ENCODE assay signal across 16 mouse cellular contexts in the genomic region with DNA sequence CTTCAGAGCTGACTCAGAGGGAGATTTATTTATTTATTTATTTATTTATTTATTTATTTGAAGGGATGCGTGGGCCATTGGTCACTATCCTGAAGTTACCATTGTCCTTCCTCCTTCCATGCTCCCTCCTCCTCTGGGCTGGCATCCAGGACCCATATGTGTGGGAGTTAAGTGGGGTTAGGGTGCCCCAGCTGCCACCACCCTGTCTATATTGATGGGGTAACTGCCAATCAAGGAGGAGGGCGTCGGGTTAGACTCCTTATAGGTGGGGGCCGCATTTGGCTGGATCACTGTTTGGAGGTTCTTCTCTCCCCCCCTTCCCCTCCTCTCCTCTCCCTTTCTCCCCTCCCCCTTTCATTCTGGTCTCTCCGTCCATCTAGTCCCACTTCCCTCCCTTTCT. TPM values are rescaled to one million over a fixed set of nuclear protein-coding genes. Genes with fewer than 3 reads are reported as not detected.
DNase-seq lines count a peak whose midpoint lies in the region; ATAC-seq and TF ChIP-seq lines count a peak whose summit lies in the region.
"Had no signal": no experiment of that assay in that cellular context is flagged by ENCODE, and none has a peak within 500 bp of the region (broad histone marks: within the 10 kb centered on the region; RNA-seq: fewer than 3 reads in every experiment).

No protein-coding gene starts in this region.

- H3K27ac ChIP-seq in forebrain, embryonic 13.5 days = no peak overlapping the region
- H3K27ac ChIP-seq in forebrain, postnatal 0 days (ENCODE audit: low read depth, low read length) = no peak overlapping the region
- peak overlapping the region; percentile 91 for H3K27ac ChIP-seq in hindbrain, embryonic 12.5 days
- peak overlapping the region; percentile 84 for H3K27ac ChIP-seq in midbrain, embryonic 15.5 days
- H3K27ac ChIP-seq in gastrocnemius, adult 2 months = no peak overlapping the region
- H3K27ac ChIP-seq: heart, embryonic 15.5 days; liver, embryonic 15.5 days had no signal

- 3% methylated on average over 5 of the region's 5 CpGs for WGBS in forebrain, embryonic 13.5 days
- 1% methylated on average over 5 of the region's 5 CpGs for WGBS in forebrain, postnatal 0 days
- WGBS in hindbrain, embryonic 12.5 days = 3% methylated on average over 5 of the region's 5 CpGs
- 0% methylated on average over 5 of the region's 5 CpGs for WGBS in midbrain, embryonic 15.5 days

- no peak overlapping the region for H3K4me3 ChIP-seq in forebrain, embryonic 13.5 days
- H3K4me3 ChIP-seq in forebrain, postnatal 0 days (ENCODE audit: low read depth, low read length) = no peak overlapping the region
- H3K4me3 ChIP-seq in hindbrain, embryonic 12.5 days = peak overlapping the region; percentile 51; the same call in 1 of the 2 replicates
- peak overlapping the region; percentile 45 for H3K4me3 ChIP-seq in midbrain, embryonic 15.5 days
- no peak overlapping the region for H3K4me3 ChIP-seq in gastrocnemius, adult 2 months
- H3K4me3 ChIP-seq: liver, embryonic 15.5 days had no signal

- TF ChIP-seq POLR2A in brain, embryonic 14.5 days (IDR thresholded peaks at IDR 0.05; ENCODE audit: borderline replicate concordance, extremely low read depth, insufficient read depth, insufficient read length, poor library complexity, severe bottlenecking) = no peak

- H3K27me3 ChIP-seq in forebrain, embryonic 13.5 days = peaks cover 95% of the 10 kb centered on the region
- H3K27me3 ChIP-seq in forebrain, postnatal 0 days (ENCODE audit: insufficient read depth, low read length) = peaks cover 87% of the 10 kb centered on the region
- H3K27me3 ChIP-seq in hindbrain, embryonic 12.5 days = peaks cover 85% of the 10 kb centered on the region
- H3K27me3 ChIP-seq in midbrain, embryonic 15.5 days (replicated peaks) = peaks cover 53% of the 10 kb centered on the region

- H3K4me2 ChIP-seq in forebrain, embryonic 13.5 days = peak overlapping the region; percentile 50; the same call in 1 of the 2 replicates
- H3K4me2 ChIP-seq in forebrain, postnatal 0 days (ENCODE audit: low read depth) = no peak overlapping the region
- H3K4me2 ChIP-seq in hindbrain, embryonic 12.5 days (replicated peaks) = peak overlapping the region; percentile 60
- peak overlapping the region; percentile 44 for H3K4me2 ChIP-seq in midbrain, embryonic 15.5 days
- H3K4me2 ChIP-seq: heart, embryonic 15.5 days; liver, embryonic 15.5 days had no signal

- peaks cover 65% of the 10 kb centered on the region for H3K4me1 ChIP-seq in forebrain, embryonic 13.5 days
- no peaks in the 10 kb centered on the region for H3K4me1 ChIP-seq in forebrain, postnatal 0 days (ENCODE audit: insufficient read depth)
- H3K4me1 ChIP-seq in hindbrain, embryonic 12.5 days = peaks cover 37% of the 10 kb centered on the region
- H3K4me1 ChIP-seq in midbrain, embryonic 15.5 days = peaks cover 36% of the 10 kb centered on the region
- H3K4me1 ChIP-seq: liver, embryonic 15.5 days had no signal

- intact Hi-C loops in gastrocnemius, adult 2 months (cut with DNase I) = no loop called here

- no peak for ATAC-seq in forebrain, embryonic 13.5 days
- no peak for ATAC-seq in forebrain, postnatal 0 days
- ATAC-seq in hindbrain, embryonic 12.5 days (ENCODE audit: low FRiP score) = no peak
- no peak for ATAC-seq in midbrain, embryonic 15.5 days (replicated peaks)

- no peaks in the 10 kb centered on the region for H3K9me3 ChIP-seq in forebrain, embryonic 13.5 days (replicated peaks)
- H3K9me3 ChIP-seq in forebrain, postnatal 0 days (ENCODE audit: low read length) = no peaks in the 10 kb centered on the region
- no peaks in the 10 kb centered on the region for H3K9me3 ChIP-seq in hindbrain, embryonic 12.5 days (replicated peaks)
- H3K9me3 ChIP-seq in midbrain, embryonic 15.5 days = no peaks in the 10 kb centered on the region
- H3K9me3 ChIP-seq: heart, embryonic 15.5 days; liver, embryonic 15.5 days had no signal

- no peak for DNase-seq in forebrain, postnatal 0 days
- DNase-seq in brain, embryonic 14.5 days (ENCODE audit: low read depth) = peak; percentile 39
- DNase-seq in gastrocnemius, adult 2 months = no peak
- no peak for DNase-seq in adrenal gland, adult (ENCODE audit: inconsistent age in 2 of 2, low spot score in 1 of 2)
- DNase-seq in left cerebral cortex, adult 8-10 months (ENCODE audit: low spot score in 2 of 2) = no peak
- DNase-seq: B cell, adult 2 months; thymus, adult 18-20 months had no signal

- H3K9ac ChIP-seq in forebrain, embryonic 13.5 days = no peak overlapping the region
- H3K9ac ChIP-seq in forebrain, postnatal 0 days = no peak overlapping the region
- H3K9ac ChIP-seq in hindbrain, embryonic 12.5 days = 0 out of 2 replicates have a peak overlapping the region, but pooled peaks have one; percentile 47
- H3K9ac ChIP-seq in midbrain, embryonic 15.5 days = no peak overlapping the region
- H3K9ac ChIP-seq: heart, embryonic 15.5 days; liver, embryonic 15.5 days had no signal

- H3K36me3 ChIP-seq in forebrain, embryonic 13.5 days (ENCODE audit: poor library complexity, severe bottlenecking) = no peaks in the 10 kb centered on the region
- H3K36me3 ChIP-seq in forebrain, postnatal 0 days (ENCODE audit: insufficient read depth) = no peaks in the 10 kb centered on the region
- no peaks in the 10 kb centered on the region for H3K36me3 ChIP-seq in hindbrain, embryonic 12.5 days
- no peaks in the 10 kb centered on the region for H3K36me3 ChIP-seq in midbrain, embryonic 15.5 days (replicated peaks)
- H3K36me3 ChIP-seq: heart, embryonic 15.5 days; liver, embryonic 15.5 days had no signal

- no peak for TF ChIP-seq CTCF in forebrain, postnatal 0 days (IDR thresholded peaks at IDR 0.05; ENCODE audit: low read depth)
- TF ChIP-seq CTCF in brain, embryonic 14.5 days (IDR thresholded peaks at IDR 0.05; ENCODE audit: borderline replicate concordance, extremely low read depth, insufficient read depth, insufficient read length) = no peak
- no peak for TF ChIP-seq CTCF in gastrocnemius, adult 2 months (IDR thresholded peaks at IDR 0.05)

RNA-seq across cellular contexts. Expression of a gene that starts 0.7 kb away (rescaled TPM):
- 8.5 and 18.1 TPM in 2 replicates for polyA plus RNA-seq in forebrain, embryonic 13.5 days (2015; fragmentation: Nextera tagmentation; extraction: Ambion mirVana)
- total RNA-seq in forebrain, postnatal 0 days (2014; rRNA removed) = 3.4 and 5.8 TPM in 2 replicates
- 0.93 and 2.8 TPM in 2 replicates for polyA plus RNA-seq in forebrain, postnatal 0 days (2015; fragmentation: Nextera tagmentation; extraction: Ambion mirVana)
- 26.5 and 42.0 TPM in 2 replicates for polyA plus RNA-seq in brain, embryonic 14.5 days (2012; rRNA removed)
- 97.3 and 99.4 TPM in 2 replicates for polyA plus RNA-seq in hindbrain, embryonic 12.5 days (2016; fragmentation: Nextera tagmentation; extraction: Ambion mirVana)
- 43.5 and 48.8 TPM in 2 replicates for polyA plus RNA-seq in midbrain, embryonic 15.5 days (2015; fragmentation: Nextera tagmentation; extraction: Ambion mirVana)
- total RNA-seq in gastrocnemius, adult 2 months (2021) = not detected
- under 1 TPM in 3 of 4 experiments, not detected in 1; 0.14 to 0.74 (median 0.14) TPM for total RNA-seq in left cerebral cortex, adult 8-10 months (2022)
- total RNA-seq: ES-E14; granulocyte monocyte progenitor cell, adult 5-6 weeks had no signal
- polyA plus RNA-seq: heart, embryonic 15.5 days; intestine, embryonic 14.5 days; liver, embryonic 15.5 days; spleen, adult 2 months had no signal

RNA-seq across cellular contexts. Expression of a gene that starts 58.2 kb away (rescaled TPM):
- polyA plus RNA-seq in forebrain, embryonic 13.5 days (2015; fragmentation: Nextera tagmentation; extraction: Ambion mirVana) = 8.9 and 9.5 TPM in 2 replicates
- total RNA-seq in forebrain, postnatal 0 days (2014; rRNA removed) = 50.4 and 51.7 TPM in 2 replicates
- polyA plus RNA-seq in forebrain, postnatal 0 days (2015; fragmentation: Nextera tagmentation; extraction: Ambion mirVana) = 23.9 and 29.8 TPM in 2 replicates
- polyA plus RNA-seq in brain, embryonic 14.5 days (2012; rRNA removed) = 21.2 and 28.0 TPM in 2 replicates
- 12.0 and 14.6 TPM in 2 replicates for polyA plus RNA-seq in hindbrain, embryonic 12.5 days (2016; fragmentation: Nextera tagmentation; extraction: Ambion mirVana)
- 22.7 and 24.2 TPM in 2 replicates for polyA plus RNA-seq in midbrain, embryonic 15.5 days (2015; fragmentation: Nextera tagmentation; extraction: Ambion mirVana)
- 10 to 100 TPM in 1 of 2 experiments, 1 to 10 TPM in 1; 8.5 to 10.3 TPM for total RNA-seq in gastrocnemius, adult 2 months (2021)
- 10 to 100 TPM; 45.5 to 52.6 (median 50.4) TPM for total RNA-seq in left cerebral cortex, adult 8-10 months (2022)

Comparison
In these comparisons a context has a peak if more than half of its experiments do, and no peak if none do; other contexts are left out.
1. H3K27ac ChIP-seq: peak in hindbrain, embryonic 12.5 days (single experiment) and midbrain, embryonic 15.5 days (single experiment); none in forebrain, embryonic 13.5 days (single experiment), forebrain, postnatal 0 days (single experiment) and gastrocnemius, adult 2 months (single experiment).
2. H3K4me3 ChIP-seq: peak in hindbrain, embryonic 12.5 days (single experiment) and midbrain, embryonic 15.5 days (single experiment); none in forebrain, embryonic 13.5 days (single experiment), forebrain, postnatal 0 days (single experiment) and gastrocnemius, adult 2 months (single experiment).